Mouse (Mus musculus): ENCODE data around the gene Syp.

DNA sequence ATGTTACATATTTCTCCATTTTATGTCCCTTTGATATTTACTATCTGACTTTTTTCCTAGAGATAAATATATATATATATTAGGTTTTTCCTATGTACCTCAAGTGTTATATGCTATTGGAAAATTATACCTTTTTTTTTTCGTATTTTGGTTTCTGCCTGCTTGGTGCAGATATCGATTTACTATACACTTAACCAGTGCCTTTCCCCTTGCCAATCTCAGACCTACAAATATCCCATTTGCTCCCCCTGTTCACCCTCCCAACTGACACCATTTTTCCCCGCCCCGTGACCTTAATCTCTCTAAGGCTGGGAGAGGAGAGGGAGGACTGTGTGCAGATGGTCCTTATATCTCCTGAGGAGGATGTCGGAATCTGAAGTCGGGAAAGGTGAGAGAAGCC is 31.5 kb upstream of the Syp start, which contains the start of gene Cacna1f:
- no peak for TF ChIP-seq CTCF (IDR thresholded peaks at IDR 0.05; ENCODE audit: insufficient read depth, low read depth, low read length)
- TF ChIP-seq POLR2A (IDR thresholded peaks at IDR 0.05; ENCODE audit: insufficient read depth, low read depth, low read length) = no peak
